Mouse (Mus musculus) thymus, adult 2 months (tissue): ENCODE measurements around the gene Gse1.

ENCODE experiments used
- CTCF ChIP-seq: fragments of 200-500 bp; IDR thresholded peaks from 2 replicates; pipeline ENCODE4 v1.5.1; 2012; ENCODE audit warnings: mild to moderate bottlenecking, control low read depth, low read length, moderate library complexity, borderline replicate concordance; ENCODE audit not compliant: control insufficient read depth, poor library complexity, insufficient read depth; ENCODE audit errors: extremely low read depth
- POLR2A ChIP-seq: fragments of 200-500 bp; IDR thresholded peaks from 2 replicates; pipeline ENCODE4 v1.6.1; 2012; ENCODE audit warnings: mild to moderate bottlenecking, low read length, control low read depth, moderate library complexity; ENCODE audit not compliant: control insufficient read depth, poor library complexity, insufficient read depth; ENCODE audit errors: extremely low read depth

DNA sequence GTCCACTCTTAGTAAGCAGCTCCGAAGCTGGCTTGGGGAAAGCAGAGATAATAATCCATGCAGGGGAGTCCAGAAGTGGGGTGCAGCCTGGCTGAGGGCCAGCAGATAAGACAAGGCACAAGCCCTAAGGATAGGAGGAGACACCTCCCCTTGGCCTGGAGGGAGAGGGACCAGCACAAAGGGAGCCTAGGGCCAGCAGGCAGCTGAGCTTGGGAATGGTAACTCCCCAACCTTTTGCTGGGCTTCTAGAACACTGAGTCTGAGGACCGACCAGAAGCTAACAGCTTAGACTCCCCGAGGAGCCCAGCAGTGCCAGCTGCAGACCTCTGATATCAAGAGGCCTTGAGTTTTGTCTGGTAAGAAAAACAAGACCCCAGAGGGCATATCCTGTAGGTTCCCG, 115.9 kb downstream of the Gse1 start:
- no peak for TF ChIP-seq CTCF
- TF ChIP-seq POLR2A = no peak
